26 mouse cellular contexts compared by ENCODE assay signal in genomic region chr12:17308246-17308645, GRCm38 (mm10). TPM values are rescaled to one million over a fixed set of nuclear protein-coding genes. Genes with fewer than 3 reads are reported as not detected.
"Had no signal": no experiment of that assay in that cellular context is flagged by ENCODE, and none has a peak within 500 bp of the region (broad histone marks: within the 10 kb centered on the region; RNA-seq: fewer than 3 reads in every experiment).

No protein-coding gene starts in this region.

- DNase-seq: kidney, adult 2 months; kidney, postnatal 10 days; kidney, postnatal 36 days; layer of hippocampus, postnatal 36 days; liver, postnatal 0 days; lung, embryonic 14.5 days; lung, postnatal 14 days; retina, postnatal 1 day; right cerebral cortex, postnatal 25 days; spleen, adult 18-20 months; thymus, adult 2 months; thymus, postnatal 14 days; thymus, postnatal 4 days had no signal

- H3K36me3 ChIP-seq: limb, embryonic 12.5 days; limb, embryonic 15.5 days; midbrain, embryonic 10.5 days; midbrain, embryonic 13.5 days; neural tube, embryonic 13.5 days had no signal

- H3K27me3 ChIP-seq: limb, embryonic 12.5 days; limb, embryonic 15.5 days; midbrain, embryonic 13.5 days; neural tube, embryonic 13.5 days had no signal

- H3K4me1 ChIP-seq: limb, embryonic 12.5 days; limb, embryonic 15.5 days; midbrain, embryonic 13.5 days; neural tube, embryonic 13.5 days had no signal

- H3K4me2 ChIP-seq: limb, embryonic 12.5 days; limb, embryonic 15.5 days; liver, embryonic 11.5 days; lung, embryonic 14.5 days; midbrain, embryonic 13.5 days; neural tube, embryonic 13.5 days had no signal

- H3K9ac ChIP-seq: limb, embryonic 12.5 days; limb, embryonic 15.5 days; liver, embryonic 14.5 days; liver, postnatal 0 days; lung, embryonic 14.5 days; midbrain, embryonic 13.5 days; neural tube, embryonic 13.5 days had no signal

- H3K4me3 ChIP-seq: left cerebral cortex, adult 2 months; limb, embryonic 12.5 days; limb, embryonic 15.5 days; megakaryocyte, embryonic 14.5 days; midbrain, embryonic 10.5 days; midbrain, embryonic 13.5 days; myocyte; neural tube, embryonic 13.5 days had no signal

- H3K9me3 ChIP-seq: limb, embryonic 12.5 days; limb, embryonic 15.5 days; megakaryocyte, embryonic 14.5 days; midbrain, embryonic 10.5 days; midbrain, embryonic 13.5 days; neural tube, embryonic 13.5 days had no signal

- H3K27ac ChIP-seq: left cerebral cortex, adult 2 months; limb, embryonic 12.5 days; limb, embryonic 15.5 days; liver, embryonic 14.5 days; midbrain, embryonic 10.5 days; midbrain, embryonic 13.5 days; neural tube, embryonic 13.5 days had no signal

- ATAC-seq: liver, postnatal 0 days; midbrain, embryonic 13.5 days; midbrain, embryonic 16.5 days had no signal

RNA-seq across cellular contexts. Expression of gene Atp6v1c2, which starts 20.9 kb away (rescaled TPM):
- total RNA-seq: monocyte, adult 5-6 weeks; neutrophil, adult 5-6 weeks had no signal
